Mouse (Mus musculus) heart, adult 2 months (tissue): ENCODE results near the gene Slc16a12. TPM values are rescaled to one million over a fixed set of nuclear protein-coding genes. Genes with fewer than 3 reads are reported as not detected.

ENCODE experiments used
- DNase-seq, 2 experiments: peaks; one replicate each; pipeline ENCODE4 v3.0.0; 2021
- H3K27ac ChIP-seq: fragments of 200-600 bp; 2 replicates; pipeline ENCODE4 v1.8.1; 2022
- H3K27me3 ChIP-seq: fragments of 200-500 bp; 2 replicates; pipeline ENCODE4 v1.6.1; 2012; ENCODE audit warnings: mild to moderate bottlenecking, low read length, inconsistent platforms, mixed read lengths; ENCODE audit not compliant: control insufficient read depth, insufficient read depth
- H3K36me3 ChIP-seq: fragments of 200-500 bp; 2 replicates; pipeline ENCODE4 v1.6.1; 2012; ENCODE audit warnings: low read length, inconsistent platforms; ENCODE audit not compliant: control insufficient read depth, insufficient read depth
- H3K4me1 ChIP-seq: fragments of 200-500 bp; 2 replicates; pipeline ENCODE4 v1.6.1; 2011; ENCODE audit warnings: low read length; ENCODE audit not compliant: control insufficient read depth, insufficient read depth
- H3K4me3 ChIP-seq: fragments of 200-600 bp; 2 replicates; pipeline ENCODE4 v1.8.1; 2022
- H3K79me2 ChIP-seq: fragments of 200-500 bp; replicated peaks from 2 replicates; pipeline ENCODE4 v1.6.1; 2012; ENCODE audit warnings: mild to moderate bottlenecking, inconsistent platforms, low read length, moderate library complexity, mixed read lengths; ENCODE audit not compliant: control insufficient read depth, insufficient read depth
- H3K9ac ChIP-seq: fragments of 200-500 bp; 2 replicates; pipeline ENCODE4 v1.6.1; 2012; ENCODE audit warnings: low read depth, mild to moderate bottlenecking, control low read depth, inconsistent platforms, low read length, mixed read lengths
- CTCF ChIP-seq: fragments of 200-600 bp; IDR thresholded peaks from 2 replicates; pipeline ENCODE4 v1.8.1; 2022; ENCODE audit warnings: antibody characterized with exemption, mild to moderate bottlenecking, moderate library complexity
- EP300 ChIP-seq: fragments of 200-500 bp; IDR thresholded peaks from 2 replicates; pipeline ENCODE4 v1.6.1; 2011; ENCODE audit warnings: low read depth, low read length, control low read depth; ENCODE audit not compliant: insufficient read depth
- POLR2A ChIP-seq: fragments of 200-500 bp; IDR thresholded peaks from 2 replicates; pipeline ENCODE4 v1.6.1; 2011; ENCODE audit warnings: mild to moderate bottlenecking, low read depth, low read length, control low read depth; ENCODE audit not compliant: insufficient read depth
- WGBS: fragments of 180-500 bp; shearing (Covaris S2); methylation state at CpG from one replicate; pipeline ENCODE4 v1.1.7; 2018; 5-methylcytosine and 5-hydroxymethylcytosine counted together
- intact Hi-C: fragments of 180-260 bp; cut with DNase I; formaldehyde crosslinking; loops from one replicate; pipeline ENCODE4 v1.15.1; 2025
- polyA plus RNA-seq: library from polyadenylated mRNA; depleted of rRNA; stranded (reverse); fragments of >200 nt; gene quantifications from 2 replicates; pipeline ENCODE4 v1.2.3, GENCODE M21; 2012
- total RNA-seq, 2 experiments: library from RNA; stranded (reverse); gene quantifications; 2 replicates each; pipeline ENCODE4 v1.2.3; 2021

Slc16a12 gene
- total and polyA plus RNA-seq, 3 experiments: 1.7 to 2.7 (median 2.0) TPM

GRCm38 (mm10) chr19:34712050-34712449 lies 35.0 kb downstream of the Slc16a12 start:
- TF ChIP-seq EP300: no peak
- TF ChIP-seq POLR2A: no peak
- TF ChIP-seq CTCF: no peak
- H3K36me3 ChIP-seq: no peaks in the 10 kb centered on the region
- H3K79me2 ChIP-seq: no peaks in the 10 kb centered on the region
- no peak overlapping the region for H3K4me3 ChIP-seq
- H3K4me1 ChIP-seq: no peaks in the 10 kb centered on the region
- H3K27me3 ChIP-seq: no peaks in the 10 kb centered on the region
- H3K9ac ChIP-seq: no peak overlapping the region
- WGBS: 74% methylated on average over 2 of the region's 2 CpGs
- intact Hi-C loops: no loop called here
- no peak overlapping the region for H3K27ac ChIP-seq
- no peak for DNase-seq

- TF ChIP-seq CTCF (no peak), EP300 (no peak), POLR2A (no peak)
- no peaks in the 10 kb centered on the region for H3K36me3 ChIP-seq
- WGBS: 92% methylated on average over 2 of the region's 2 CpGs
- H3K9ac ChIP-seq: no peak overlapping the region
- DNase-seq: no peak
- no peaks in the 10 kb centered on the region for H3K4me1 ChIP-seq
- H3K27ac ChIP-seq: no peak overlapping the region
- intact Hi-C loops: no loop called here
- no peaks in the 10 kb centered on the region for H3K79me2 ChIP-seq
- no peaks in the 10 kb centered on the region for H3K27me3 ChIP-seq
- no peak overlapping the region for H3K4me3 ChIP-seq
Observed at GRCm38 (mm10) chr19:34708221-34708620, 38.9 kb downstream of the Slc16a12 start.

GRCm38 (mm10) chr19:34707571-34707970 lies 39.5 kb downstream of the Slc16a12 start:
- H3K9ac ChIP-seq: no peak overlapping the region
- TF ChIP-seq CTCF (no peak), EP300 (no peak), POLR2A (no peak)
- DNase-seq: no peak
- 72% methylated on average over 2 of the region's 2 CpGs for WGBS
- intact Hi-C loops: no loop called here
- no peaks in the 10 kb centered on the region for H3K27me3 ChIP-seq
- H3K36me3 ChIP-seq: no peaks in the 10 kb centered on the region
- no peak overlapping the region for H3K27ac ChIP-seq
- no peak overlapping the region for H3K4me3 ChIP-seq
- H3K4me1 ChIP-seq: no peaks in the 10 kb centered on the region
- H3K79me2 ChIP-seq: no peaks in the 10 kb centered on the region

GRCm38 (mm10) chr19:34706261-34706660 lies 40.8 kb downstream of the Slc16a12 start:
- no peaks in the 10 kb centered on the region for H3K79me2 ChIP-seq
- no peaks in the 10 kb centered on the region for H3K27me3 ChIP-seq
- WGBS: 51% methylated on average over 6 of the region's 6 CpGs
- intact Hi-C loops: no loop called here
- TF ChIP-seq CTCF (no peak), POLR2A (no peak), EP300 (no peak)
- no peak overlapping the region for H3K4me3 ChIP-seq
- H3K9ac ChIP-seq: no peak overlapping the region
- no peaks in the 10 kb centered on the region for H3K4me1 ChIP-seq
- H3K27ac ChIP-seq: no peak overlapping the region
- DNase-seq: no peak
- H3K36me3 ChIP-seq: no peaks in the 10 kb centered on the region

- no peak for DNase-seq
- TF ChIP-seq CTCF: no peak
- intact Hi-C loops: no loop called here
Observed at GRCm38 (mm10) chr19:34705141-34705540, 41.9 kb downstream of the Slc16a12 start.

GRCm38 (mm10) chr19:34699300-34699699 lies 47.8 kb downstream of the Slc16a12 start:
- TF ChIP-seq EP300: no peak
- no peak for TF ChIP-seq CTCF
- no peak for TF ChIP-seq POLR2A
- WGBS: 84% methylated on average over 2 of the region's 2 CpGs

More at GRCm38 (mm10) chr19:34705141-34705540, 41.9 kb downstream of the Slc16a12 start:
- Histone ChIP-seq H3K36me3 (no peaks in the 10 kb centered on the region), H3K4me3 (no peak overlapping the region), H3K4me1 (no peaks in the 10 kb centered on the region), H3K27ac (no peak overlapping the region), H3K79me2 (no peaks in the 10 kb centered on the region), H3K27me3 (no peaks in the 10 kb centered on the region), H3K9ac (no peak overlapping the region)
- WGBS: 97% methylated on average over 1 of the region's 1 CpGs

More at GRCm38 (mm10) chr19:34699300-34699699, 47.8 kb downstream of the Slc16a12 start:
- Histone ChIP-seq H3K27me3 (no peaks in the 10 kb centered on the region), H3K4me1 (no peaks in the 10 kb centered on the region), H3K27ac (no peak overlapping the region), H3K36me3 (no peaks in the 10 kb centered on the region), H3K9ac (no peak overlapping the region), H3K79me2 (no peaks in the 10 kb centered on the region), H3K4me3 (no peak overlapping the region)
- DNase-seq: no peak
- intact Hi-C loops: no loop called here
